Mouse (Mus musculus): ENCODE results near the gene Ifrd2.

Gene Ifrd2

GRCm38 (mm10) chr9:107599842-107600241 lies 12.4 kb downstream of the Ifrd2 start:
- DNase-seq (ENCODE audit: low spot score) = no peak

DNA sequence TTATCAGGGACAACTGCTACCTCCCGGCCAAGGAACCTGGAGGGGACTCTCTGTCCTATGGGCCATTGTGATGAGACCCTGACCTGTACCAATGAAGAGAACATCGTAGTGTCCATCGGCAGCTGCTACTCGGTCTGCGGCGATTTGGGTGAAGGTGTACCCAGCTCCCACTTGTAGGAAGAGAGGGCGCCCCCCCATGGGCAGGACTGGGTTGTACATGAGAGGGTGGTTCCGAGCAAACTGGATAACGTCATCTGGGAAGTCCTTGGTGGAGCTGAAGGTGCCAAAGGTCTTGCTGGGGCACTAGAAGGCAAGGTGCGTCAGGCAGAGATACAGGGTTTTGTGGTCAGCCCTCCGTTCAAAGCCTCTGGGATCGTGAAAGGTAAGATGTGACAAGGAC lies 13.3 kb downstream of the Ifrd2 start:
- no peak for DNase-seq (ENCODE audit: low spot score)

DNA sequence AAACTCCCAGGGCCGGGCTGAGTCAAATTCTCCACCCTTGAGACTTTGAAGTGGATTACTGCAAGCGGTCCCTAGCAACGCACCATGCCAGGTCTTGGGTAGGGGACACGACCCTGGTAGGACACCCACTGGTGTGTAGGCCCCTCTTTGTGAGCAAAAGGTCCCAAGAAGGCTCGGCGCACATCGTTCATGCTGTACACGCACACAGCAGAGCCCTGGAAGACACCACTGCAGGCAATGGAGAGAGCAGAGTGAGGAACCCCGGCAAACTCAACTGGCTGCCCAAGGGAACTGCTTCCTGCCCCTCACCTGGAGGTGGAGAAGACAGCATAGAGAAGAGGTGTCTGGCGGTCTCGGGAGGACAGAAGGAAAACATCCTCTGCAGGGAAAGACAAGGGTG lies 13.8 kb downstream of the Ifrd2 start:
- no peak for DNase-seq (ENCODE audit: low spot score)

DNA sequence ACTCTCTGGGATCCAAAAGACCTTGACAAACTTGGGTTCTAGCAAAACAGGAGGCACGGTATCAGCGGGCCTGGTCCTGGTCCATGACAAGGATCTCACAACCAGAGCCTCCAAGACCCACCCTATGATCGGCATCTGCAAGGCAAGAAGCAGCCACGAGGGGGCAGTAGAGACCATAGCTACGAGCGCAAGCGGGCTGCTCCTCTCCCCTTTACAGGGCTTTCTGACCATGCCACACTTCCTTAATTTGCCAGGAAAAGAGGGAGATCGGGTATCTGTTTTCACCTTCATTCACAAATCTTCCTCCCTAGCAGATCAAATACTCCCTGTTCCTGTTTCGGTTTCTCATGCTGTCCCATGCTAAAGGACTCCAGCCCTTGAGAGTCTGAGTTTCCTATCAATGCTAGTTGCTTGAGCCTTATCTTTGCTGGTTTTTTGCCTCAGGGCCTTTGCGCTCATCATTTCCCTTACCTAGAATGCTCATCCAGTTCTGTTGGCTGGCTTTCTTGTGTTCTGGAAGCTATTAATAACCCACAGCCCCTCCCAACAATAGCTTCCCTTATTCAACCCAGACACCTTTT lies 14.7 kb downstream of the Ifrd2 start:
- peak; percentile 97 for DNase-seq (ENCODE audit: low spot score)

DNA sequence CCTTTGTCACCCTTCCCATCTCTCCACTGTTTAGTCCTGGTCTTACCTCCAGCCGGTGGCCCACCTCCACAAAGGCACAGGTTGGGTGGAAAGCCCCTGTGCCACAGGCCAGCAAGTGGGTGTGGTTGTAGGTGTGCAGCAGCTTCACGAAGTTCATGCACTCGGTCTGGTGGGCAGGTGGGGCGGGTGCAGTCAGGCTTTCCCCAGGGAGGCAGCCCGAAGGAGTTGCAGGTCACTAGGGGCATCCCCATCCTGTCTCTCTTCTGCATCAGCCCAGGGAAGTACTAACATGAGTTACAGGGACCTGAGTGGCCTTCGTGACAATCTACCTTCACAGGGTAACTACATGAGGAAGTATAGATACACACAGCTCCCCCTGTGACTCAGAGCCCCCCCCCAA lies 15.8 kb downstream of the Ifrd2 start:
- no peak for DNase-seq (ENCODE audit: low spot score)

DNA sequence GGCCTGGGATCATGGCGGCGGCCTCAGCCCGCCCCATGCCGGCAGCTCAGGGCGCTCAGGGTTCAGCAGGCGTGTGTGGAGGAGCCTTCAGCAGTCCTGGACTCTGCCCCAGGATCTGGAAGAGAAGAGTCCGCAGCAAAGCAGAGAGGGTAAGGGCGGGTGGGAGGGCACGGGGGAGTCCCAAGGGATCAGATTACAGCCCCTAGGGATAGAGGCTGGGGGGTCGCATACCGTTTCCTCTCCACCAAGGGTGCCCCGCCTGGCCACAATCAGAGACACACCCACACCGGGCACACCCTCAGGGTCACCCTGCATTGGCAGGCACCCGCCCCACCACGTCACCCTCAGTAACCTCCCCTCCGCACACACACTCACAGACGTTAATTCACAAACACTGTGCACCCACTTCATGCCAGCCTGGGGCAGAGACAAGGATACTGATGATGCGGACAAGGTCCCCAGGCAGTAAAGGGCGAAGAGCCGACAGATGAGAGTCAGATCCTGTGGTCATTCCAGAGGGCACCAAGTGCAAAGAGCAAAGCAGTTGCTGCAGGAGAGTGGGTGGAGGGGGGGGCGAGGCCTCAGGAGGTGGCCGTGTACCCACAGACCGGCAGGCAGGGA lies 17.7 kb downstream of the Ifrd2 start:
- no peak for DNase-seq (ENCODE audit: low spot score)

GRCm38 (mm10) chr9:107606591-107606990 lies 19.1 kb downstream of the Ifrd2 start:
- DNase-seq (ENCODE audit: low spot score) = no peak

- no peak for DNase-seq (ENCODE audit: low spot score)
Observed at GRCm38 (mm10) chr9:107607036-107607435, 19.6 kb downstream of the Ifrd2 start.

DNA sequence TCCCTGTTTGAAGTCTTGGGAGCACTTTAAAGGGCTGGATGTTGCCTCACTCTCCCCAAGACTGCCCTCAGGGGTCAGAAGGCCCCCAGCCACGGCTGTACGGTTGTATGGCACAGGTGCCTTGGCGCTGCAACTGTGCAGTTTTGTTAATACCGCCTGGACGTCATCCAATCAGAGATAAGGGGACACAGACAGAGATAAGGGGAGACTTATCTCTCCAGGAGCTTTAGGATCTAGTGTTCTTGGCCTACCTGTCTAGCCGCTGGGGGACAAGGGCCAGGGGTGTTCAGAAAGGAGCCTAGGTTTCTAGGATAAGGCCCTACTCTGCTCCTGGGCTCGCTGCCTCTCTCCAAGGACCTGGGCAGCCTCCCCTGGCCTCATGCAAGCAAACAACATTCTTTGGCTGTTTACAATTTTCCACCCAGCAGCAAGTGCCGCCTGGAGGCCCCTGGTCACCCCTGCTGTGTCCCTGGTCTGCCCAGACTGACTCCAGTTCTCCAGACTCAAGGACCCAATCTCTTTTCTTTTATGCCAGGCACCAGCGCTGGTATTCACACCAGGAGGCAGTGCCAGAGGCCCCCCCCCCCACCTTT lies 20.3 kb downstream of the Ifrd2 start:
- DNase-seq (ENCODE audit: low spot score) = no peak

DNA sequence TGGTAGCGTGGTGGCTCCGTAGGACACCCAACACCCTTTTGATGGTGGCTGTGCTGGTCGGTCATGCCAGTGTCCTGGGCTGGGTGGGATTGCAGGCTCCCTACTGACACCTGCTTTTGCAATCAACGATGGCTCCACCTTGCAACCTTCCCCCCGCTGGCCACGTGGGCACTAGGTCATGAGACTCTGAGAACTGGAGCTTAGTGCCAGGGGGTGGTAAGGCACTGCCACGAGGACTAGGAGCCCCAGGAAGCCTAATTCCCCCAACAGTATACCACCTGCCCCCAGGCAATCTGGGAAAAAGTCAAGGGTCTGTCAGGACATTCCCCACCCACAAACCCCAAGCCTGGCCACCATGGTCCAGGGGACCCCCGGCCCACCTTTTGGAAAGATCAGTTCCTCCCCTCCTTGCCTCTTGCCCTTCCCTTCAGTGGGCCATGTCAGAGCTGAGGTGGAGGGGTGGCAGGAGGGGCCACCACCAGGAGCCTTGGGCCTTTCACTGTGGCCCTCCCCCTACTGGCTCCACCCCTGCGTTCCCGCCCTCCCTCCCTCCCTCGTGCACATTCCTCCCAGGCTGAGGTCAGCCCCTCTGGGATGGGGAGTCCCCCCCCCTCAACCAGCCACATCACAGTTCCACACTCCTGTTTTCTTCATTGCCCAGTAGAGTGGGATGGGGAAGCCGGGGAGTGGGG lies 21.4 kb downstream of the Ifrd2 start, which contains the start of gene Sema3b:
TSS of gene Sema3b (minus strand) at position 489 of the 692 bp plus-strand sequence.
- no peak for DNase-seq (ENCODE audit: low spot score)

- DNase-seq (ENCODE audit: low spot score) = no peak
Observed at GRCm38 (mm10) chr9:107609433-107609830, 22.0 kb downstream of the Ifrd2 start.

DNA sequence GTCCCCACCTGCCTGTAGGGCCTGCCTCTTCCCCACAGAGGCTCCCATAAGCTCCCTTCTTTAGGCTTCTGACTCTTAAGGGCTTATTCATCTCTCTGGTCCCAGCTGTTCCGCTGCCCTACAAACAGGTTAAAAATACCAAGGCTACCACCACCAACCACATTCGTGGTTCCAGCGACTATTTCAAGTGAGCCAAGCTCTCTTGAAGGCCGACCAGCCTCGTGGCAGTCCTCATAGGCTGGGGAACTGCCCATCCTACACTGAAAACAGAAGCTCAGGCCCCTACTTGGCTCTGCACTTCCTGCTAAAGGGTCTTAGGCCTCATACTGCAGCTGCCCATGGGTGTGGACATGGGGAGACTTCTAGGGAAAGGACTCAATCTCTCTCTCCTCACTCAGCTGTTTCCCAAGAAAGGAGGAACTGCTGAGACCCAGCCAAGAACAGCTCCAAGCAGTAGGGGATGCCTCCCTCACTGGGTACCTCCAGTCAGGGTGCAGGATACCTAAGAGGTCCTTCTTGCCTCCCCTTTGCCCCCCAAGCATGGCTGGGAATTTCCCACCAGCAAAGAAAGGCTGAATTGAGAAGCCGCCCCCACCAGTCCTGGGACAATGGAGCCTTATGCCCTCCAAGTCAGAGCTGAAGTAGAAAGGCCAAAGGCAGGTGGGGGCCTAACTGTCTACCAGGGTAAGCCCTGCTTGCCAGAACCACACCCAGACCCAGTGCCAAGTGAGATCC lies 24.2 kb downstream of the Ifrd2 start:
- no peak for DNase-seq (ENCODE audit: low spot score)

DNA sequence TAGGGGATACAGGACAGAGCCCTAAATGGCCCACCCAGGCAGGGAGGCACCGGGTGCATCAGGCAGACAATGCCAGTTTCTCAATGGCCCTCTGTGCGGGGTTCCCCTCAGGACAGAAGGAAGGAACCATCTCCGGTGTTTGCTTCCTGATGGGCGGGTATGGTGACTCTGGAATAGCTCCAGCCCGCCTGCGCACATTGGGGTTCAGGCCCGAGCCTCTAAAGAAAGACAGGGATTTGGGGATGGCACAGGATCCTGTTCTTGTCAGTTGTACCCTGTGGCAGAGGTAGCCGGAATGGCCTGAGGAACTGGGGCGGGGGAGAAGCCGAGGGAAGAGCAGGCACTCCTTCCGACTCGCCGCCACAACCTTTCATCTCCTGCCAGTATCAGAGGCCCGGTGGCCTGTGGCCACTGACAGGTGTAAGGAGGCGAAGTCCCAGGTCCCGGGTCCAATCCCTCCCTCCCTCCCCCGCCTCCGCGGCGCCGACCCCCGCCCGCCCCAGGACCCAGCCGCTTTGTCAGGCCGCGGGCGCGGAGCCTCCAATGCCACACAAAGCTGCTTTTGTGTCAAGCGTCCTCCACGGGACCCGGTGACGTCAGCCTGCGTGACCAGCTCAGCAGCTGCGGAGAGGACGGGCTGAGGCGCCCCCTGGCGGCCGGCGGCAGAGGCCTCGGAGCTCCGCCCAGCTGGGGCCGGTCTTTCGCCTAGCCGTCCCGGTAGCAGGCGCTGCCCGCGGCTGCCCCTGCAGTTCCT lies 24.9 kb downstream of the Ifrd2 start:
- DNase-seq (ENCODE audit: low spot score) = peak; percentile 99

- DNase-seq (ENCODE audit: low spot score) = no peak
Observed at GRCm38 (mm10) chr9:107612945-107613569, 25.6 kb downstream of the Ifrd2 start.

DNA sequence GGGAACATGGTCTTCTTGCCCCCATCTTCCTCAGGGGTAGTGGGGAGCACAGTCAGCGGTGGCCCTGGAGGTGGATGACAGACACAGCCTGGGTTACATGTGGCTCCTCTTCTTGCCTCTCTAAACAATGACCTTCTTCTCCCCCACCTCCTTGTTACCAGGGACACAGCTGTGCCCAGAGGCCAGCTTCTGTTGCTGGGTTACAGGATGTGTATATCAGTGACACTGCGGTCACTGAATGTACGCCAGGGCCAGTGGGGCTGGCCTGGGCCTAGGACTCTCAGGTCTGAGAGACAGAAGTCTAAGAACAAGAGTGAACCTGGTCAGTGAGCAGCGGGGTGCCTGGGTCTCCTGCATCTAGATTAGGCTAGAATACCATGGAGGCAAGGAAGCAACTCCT lies 27.6 kb downstream of the Ifrd2 start:
- no peak for DNase-seq (ENCODE audit: low spot score)

DNA sequence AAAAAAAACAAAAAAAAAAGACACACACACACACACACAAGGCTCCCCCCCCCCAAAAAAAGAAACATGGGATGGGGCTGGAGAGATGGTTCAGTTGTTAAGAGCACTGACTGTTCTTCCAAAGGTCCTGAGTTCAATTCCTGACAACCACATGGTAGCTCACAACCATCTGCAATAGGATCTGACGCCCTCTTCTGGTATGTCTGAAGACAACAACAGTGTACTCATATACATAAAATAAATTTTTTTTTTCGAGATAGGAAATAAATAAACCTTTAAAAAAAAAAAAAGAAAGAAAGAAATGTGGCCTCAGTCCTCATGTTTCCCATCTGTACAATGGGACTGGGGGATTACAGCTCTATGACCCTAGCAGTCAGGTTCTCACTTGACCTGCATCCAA lies 30.0 kb downstream of the Ifrd2 start:
- no peak for DNase-seq (ENCODE audit: low spot score)

DNA sequence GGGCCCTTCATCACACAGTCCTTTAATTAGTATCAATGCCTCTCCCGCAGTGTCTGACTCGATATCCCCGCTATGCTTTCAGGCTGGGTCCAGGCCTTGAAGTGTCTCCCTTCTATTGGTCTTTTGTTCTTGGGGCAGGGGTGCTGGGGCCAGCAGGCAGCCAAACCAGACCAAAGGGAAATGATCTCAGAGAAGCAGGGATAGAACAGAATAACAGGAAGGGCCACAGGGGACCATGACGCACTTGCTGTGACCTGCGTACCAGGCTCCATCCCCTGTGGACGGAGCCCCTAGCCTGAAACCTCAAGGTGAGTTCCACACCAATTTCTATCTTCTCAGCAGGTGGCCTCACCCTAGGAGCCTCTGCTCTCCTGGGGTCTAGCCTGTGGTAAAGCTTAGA lies 30.7 kb downstream of the Ifrd2 start:
- DNase-seq (ENCODE audit: low spot score) = no peak

GRCm38 (mm10) chr9:107618778-107619545 lies 31.5 kb downstream of the Ifrd2 start:
- no peak for DNase-seq (ENCODE audit: low spot score)

DNA sequence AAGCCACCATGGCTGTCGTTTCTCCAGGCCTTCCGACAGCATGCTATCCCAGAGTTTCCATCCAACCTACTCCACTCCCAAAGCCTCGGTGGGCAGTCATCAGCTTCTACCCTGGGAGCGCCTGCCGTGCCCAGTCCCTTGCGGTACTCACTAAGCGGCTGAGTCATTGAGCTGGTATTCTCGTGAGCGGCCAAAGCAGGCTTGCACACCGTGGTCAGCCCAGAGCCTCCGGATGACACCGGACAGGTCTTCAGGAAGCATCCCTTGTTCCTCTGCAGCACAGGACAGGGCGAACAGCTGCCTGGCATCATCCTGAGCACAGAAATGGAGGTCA lies 32.1 kb downstream of the Ifrd2 start:
- DNase-seq (ENCODE audit: low spot score) = no peak

DNA sequence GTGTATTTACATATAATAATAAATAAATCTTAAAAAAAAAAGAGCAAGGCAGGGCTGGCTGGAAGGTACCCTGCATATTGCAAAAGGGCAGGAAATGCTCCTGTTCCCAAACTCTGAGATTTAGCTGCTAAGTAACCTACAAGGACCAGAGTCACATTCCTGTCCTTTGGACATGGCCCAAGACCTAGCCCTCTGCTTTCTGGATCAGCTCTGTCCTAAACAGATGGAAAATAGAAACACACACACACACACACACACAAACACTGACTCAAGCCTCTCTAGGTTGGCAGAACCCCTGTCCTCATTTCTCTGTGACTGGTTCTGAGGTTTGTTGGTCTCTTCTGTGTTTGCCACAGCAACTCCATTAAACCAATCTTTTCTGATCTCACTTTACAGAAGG lies 33.5 kb downstream of the Ifrd2 start:
- no peak for DNase-seq (ENCODE audit: low spot score)

GRCm38 (mm10) chr9:107624539-107624938 lies 37.1 kb downstream of the Ifrd2 start:
- DNase-seq (ENCODE audit: low spot score) = no peak

Measured in urinary bladder, postnatal 25 days (tissue).